Mouse (Mus musculus) hindbrain, embryonic 13.5 days (tissue): Measurements from ENCODE around the gene Dmd. TPM values are rescaled to one million over a fixed set of nuclear protein-coding genes. Genes with fewer than 3 reads are reported as not detected.

Experiments used
- ATAC-seq: fragments of 200-750 bp; cut with Nextera tagmentation; 2 replicates; pipeline ENCODE4 v1.8.0; 2017; ENCODE audit warnings: moderate TSS enrichment; ENCODE audit not compliant: low FRiP score
- H3K27ac ChIP-seq: fragments of 300-500 bp; sonication (generic); 2 replicates; pipeline ENCODE4 v1.5.1; 2015; ENCODE audit warnings: inconsistent platforms, mild to moderate bottlenecking, moderate library complexity
- H3K27me3 ChIP-seq: fragments of 300-500 bp; sonication (generic); 2 replicates; pipeline ENCODE4 v1.6.1; 2015; ENCODE audit warnings: mild to moderate bottlenecking, inconsistent platforms
- H3K36me3 ChIP-seq: fragments of 300-500 bp; sonication (generic); 2 replicates; pipeline ENCODE4 v1.6.1; 2015; ENCODE audit warnings: mild to moderate bottlenecking, inconsistent platforms
- H3K4me1 ChIP-seq: fragments of 300-500 bp; sonication (generic); replicated peaks from 2 replicates; pipeline ENCODE4 v1.6.1; 2015; ENCODE audit warnings: inconsistent platforms
- H3K4me2 ChIP-seq: fragments of 300-500 bp; sonication (generic); 2 replicates; pipeline ENCODE4 v1.6.1; 2015; ENCODE audit warnings: inconsistent platforms, mild to moderate bottlenecking, moderate library complexity
- H3K4me3 ChIP-seq: fragments of 300-500 bp; sonication (generic); 2 replicates; pipeline ENCODE4 v1.5.1; 2015; ENCODE audit warnings: mild to moderate bottlenecking, inconsistent platforms
- H3K9ac ChIP-seq: fragments of 300-500 bp; sonication (generic); 2 replicates; pipeline ENCODE4 v1.6.1; 2015; ENCODE audit warnings: mild to moderate bottlenecking, inconsistent platforms
- H3K9me3 ChIP-seq: fragments of 300-500 bp; sonication (generic); 2 replicates; pipeline ENCODE4 v1.6.1; 2016; ENCODE audit warnings: inconsistent platforms
- WGBS: fragments of 180-500 bp; shearing (Covaris S2); methylation state at CpG from one replicate; pipeline ENCODE4 v1.1.7; 2015; 5-methylcytosine and 5-hydroxymethylcytosine counted together
- polyA plus RNA-seq: library from polyadenylated mRNA; unstranded; fragments of >200 nt; fragmentation: Nextera tagmentation; extraction: Ambion mirVana; gene quantifications from 2 replicates; pipeline ENCODE4 v1.2.1, GENCODE M21; 2015

Gene Dmd
- polyA plus RNA-seq, 1 experiment from 2014 or later, result 26.4 TPM

DNA sequence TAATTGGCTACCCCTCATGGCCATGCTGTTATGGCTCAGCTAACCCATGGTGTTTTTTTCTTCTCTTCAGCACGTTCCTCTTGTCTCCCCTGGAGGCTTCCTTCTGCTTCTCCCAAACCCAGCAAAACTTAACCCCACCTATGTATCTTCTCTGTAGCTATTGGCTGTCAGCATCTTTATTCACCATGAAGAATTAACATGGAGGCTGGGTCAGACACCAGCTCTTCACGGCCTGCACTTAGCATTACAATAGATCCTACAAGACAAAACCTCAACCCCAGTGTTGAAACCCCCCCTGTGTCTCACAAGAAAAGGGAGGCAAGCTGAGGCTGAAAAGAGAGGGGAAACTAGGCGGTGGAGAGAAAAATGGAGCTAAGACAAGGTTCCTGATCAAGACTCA is 1494.3 kb downstream of the Dmd start:
- H3K4me1 ChIP-seq, result no peaks in the 10 kb centered on the region
- H3K4me3 ChIP-seq, result no peak overlapping the region
- H3K4me2 ChIP-seq, result no peak overlapping the region
- H3K27me3 ChIP-seq, result no peaks in the 10 kb centered on the region
- no peaks in the 10 kb centered on the region for H3K36me3 ChIP-seq
- ATAC-seq, result no peak
- no peak overlapping the region for H3K27ac ChIP-seq
- no peak overlapping the region for H3K9ac ChIP-seq
- WGBS, result 30% methylated on average over 3 of the region's 3 CpGs
- H3K9me3 ChIP-seq, result no peaks in the 10 kb centered on the region

DNA sequence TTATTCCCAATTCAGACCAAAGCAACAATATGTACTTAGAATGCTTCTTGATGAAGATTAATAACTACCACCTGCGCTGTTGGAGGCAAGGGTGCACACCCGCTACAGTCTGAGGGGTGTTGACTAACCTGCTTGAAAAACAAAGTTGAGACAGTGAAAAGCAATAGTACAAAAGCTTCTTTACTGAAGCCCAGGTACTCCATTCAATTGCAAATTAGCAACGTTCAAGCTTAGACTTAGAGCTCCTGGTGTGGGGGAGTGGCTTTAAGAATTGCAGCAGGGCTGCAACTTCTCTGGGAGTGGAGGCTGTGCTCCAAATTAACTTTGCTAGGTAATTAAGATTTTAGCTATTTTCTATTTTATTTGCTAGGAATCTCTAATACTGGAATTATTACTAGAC is 1495.3 kb downstream of the Dmd start:
- Histone ChIP-seq H3K27ac (no peak overlapping the region), H3K9me3 (no peaks in the 10 kb centered on the region), H3K4me2 (no peak overlapping the region), H3K4me3 (no peak overlapping the region), H3K36me3 (no peaks in the 10 kb centered on the region), H3K4me1 (no peaks in the 10 kb centered on the region), H3K27me3 (no peaks in the 10 kb centered on the region), H3K9ac (no peak overlapping the region)
- ATAC-seq, result no peak
- WGBS, result 46% methylated on average over 3 of the region's 3 CpGs

DNA sequence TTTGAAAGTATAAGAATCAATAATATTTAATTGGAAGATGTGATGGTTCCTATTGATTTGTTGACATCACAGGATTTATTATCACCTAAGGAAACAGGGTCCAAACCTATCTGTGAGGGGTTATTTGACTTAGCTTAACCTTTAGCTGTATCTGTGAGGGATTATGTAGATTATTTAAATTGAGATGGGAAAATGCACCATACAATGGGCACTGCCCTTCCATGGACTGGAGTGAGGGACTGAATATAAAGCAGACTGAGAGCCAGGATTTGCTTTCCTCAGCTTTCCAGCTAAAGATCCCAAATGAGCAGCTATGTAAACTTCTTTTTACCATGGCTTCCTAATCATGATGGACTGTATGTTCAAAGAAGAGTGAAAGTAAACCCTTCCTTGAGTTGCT is 1496.0 kb downstream of the Dmd start:
- Histone ChIP-seq H3K9me3 (no peaks in the 10 kb centered on the region), H3K4me3 (no peak overlapping the region), H3K4me2 (no peak overlapping the region), H3K9ac (no peak overlapping the region), H3K27ac (no peak overlapping the region), H3K36me3 (no peaks in the 10 kb centered on the region), H3K27me3 (no peaks in the 10 kb centered on the region), H3K4me1 (no peaks in the 10 kb centered on the region)
- ATAC-seq, result no peak

DNA sequence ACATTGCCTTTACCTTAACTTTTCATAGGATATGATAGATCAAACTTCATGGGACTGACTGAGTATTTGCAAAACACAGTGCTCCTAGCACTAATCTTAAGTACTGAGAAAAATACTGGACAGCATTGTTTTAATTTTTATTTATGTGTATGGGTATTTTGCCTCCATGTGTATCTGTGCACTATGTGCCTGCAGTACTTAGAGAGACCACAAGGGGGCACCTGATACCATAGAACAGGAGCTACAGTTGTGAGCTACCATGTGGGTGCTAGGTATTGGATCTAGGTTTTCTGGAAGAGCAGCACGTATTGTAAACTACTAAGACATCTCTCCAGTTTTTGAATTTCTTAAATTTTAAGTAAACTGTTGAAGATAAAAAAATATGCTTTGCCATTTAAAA is 1505.8 kb downstream of the Dmd start:
- H3K4me3 ChIP-seq, result no peak overlapping the region
- 93% methylated on average over 1 of the region's 1 CpGs for WGBS

DNA sequence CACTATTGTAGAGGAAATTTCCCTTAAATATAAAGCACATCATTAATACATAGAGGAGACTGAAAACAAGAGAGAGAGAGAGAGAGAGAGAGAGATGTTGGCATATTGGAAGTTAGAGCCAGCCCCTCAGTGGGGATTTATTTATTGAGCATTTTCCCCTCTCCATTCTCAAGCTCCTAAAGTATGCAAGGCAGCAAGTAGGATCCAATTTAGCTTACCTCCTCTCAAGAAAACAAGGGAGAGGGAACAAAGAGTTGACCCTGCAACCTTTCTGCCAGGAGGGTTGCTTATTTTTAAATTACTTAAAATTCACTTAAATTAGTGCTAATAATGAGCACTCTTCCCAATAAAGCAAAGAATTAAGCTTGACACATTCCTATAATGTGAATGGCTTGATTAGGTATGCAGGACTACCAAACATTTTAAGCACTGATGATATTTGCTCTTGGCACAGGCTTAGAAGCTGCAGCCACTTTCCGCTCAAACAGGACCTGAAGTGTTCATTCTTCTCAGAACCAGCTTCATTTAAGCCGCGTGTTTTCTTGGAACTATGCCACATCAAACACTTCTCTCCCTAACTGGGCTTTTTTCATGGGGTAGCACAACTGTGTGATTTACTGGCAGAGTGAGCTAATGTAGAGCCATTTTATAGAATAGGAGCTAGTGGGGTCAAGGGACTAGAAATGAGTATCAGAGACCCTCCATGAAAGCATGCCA is 1566.1 kb downstream of the Dmd start:
- no peaks in the 10 kb centered on the region for H3K27me3 ChIP-seq
- no peak overlapping the region for H3K4me2 ChIP-seq
- ATAC-seq, result no peak
- H3K36me3 ChIP-seq, result no peaks in the 10 kb centered on the region
- no peaks in the 10 kb centered on the region for H3K4me1 ChIP-seq
- 63% methylated on average over 3 of the region's 3 CpGs for WGBS
- H3K27ac ChIP-seq, result no peak overlapping the region
- no peak overlapping the region for H3K4me3 ChIP-seq
- no peaks in the 10 kb centered on the region for H3K9me3 ChIP-seq
- H3K9ac ChIP-seq, result no peak overlapping the region

More for the DNA sequence above, 1505.8 kb downstream of the Dmd start:
- no peak for ATAC-seq
- H3K4me2 ChIP-seq, result no peak overlapping the region
- no peak overlapping the region for H3K9ac ChIP-seq
- H3K9me3 ChIP-seq, result no peaks in the 10 kb centered on the region
- no peak overlapping the region for H3K27ac ChIP-seq
- no peaks in the 10 kb centered on the region for H3K36me3 ChIP-seq
- no peaks in the 10 kb centered on the region for H3K27me3 ChIP-seq
- H3K4me1 ChIP-seq, result no peaks in the 10 kb centered on the region

DNA sequence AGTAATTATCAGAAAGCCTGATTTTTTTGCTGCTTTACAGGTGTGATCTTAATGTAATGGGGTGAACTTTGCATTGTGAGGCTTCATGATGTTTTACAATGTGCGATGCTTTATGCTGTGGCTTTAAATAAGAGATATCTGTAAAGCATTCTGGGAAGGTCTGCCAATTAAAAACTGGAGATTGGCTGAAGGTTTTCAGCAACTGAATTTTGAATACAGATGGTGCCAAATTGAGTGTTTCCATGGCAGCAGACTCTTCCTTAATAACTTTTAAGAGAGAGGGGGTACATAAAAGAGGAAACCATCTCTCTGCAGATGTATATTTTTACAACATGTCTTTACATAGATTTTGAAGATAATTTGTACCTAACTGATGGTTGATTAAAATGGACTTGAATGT is 1603.3 kb downstream of the Dmd start:
- no peak overlapping the region for H3K4me2 ChIP-seq
- H3K9me3 ChIP-seq, result no peaks in the 10 kb centered on the region
- no peaks in the 10 kb centered on the region for H3K4me1 ChIP-seq
- H3K27me3 ChIP-seq, result no peaks in the 10 kb centered on the region
- 88% methylated on average over 1 of the region's 1 CpGs for WGBS
- H3K9ac ChIP-seq, result no peak overlapping the region
- H3K36me3 ChIP-seq, result no peaks in the 10 kb centered on the region
- H3K4me3 ChIP-seq, result no peak overlapping the region
- no peak for ATAC-seq
- no peak overlapping the region for H3K27ac ChIP-seq

DNA sequence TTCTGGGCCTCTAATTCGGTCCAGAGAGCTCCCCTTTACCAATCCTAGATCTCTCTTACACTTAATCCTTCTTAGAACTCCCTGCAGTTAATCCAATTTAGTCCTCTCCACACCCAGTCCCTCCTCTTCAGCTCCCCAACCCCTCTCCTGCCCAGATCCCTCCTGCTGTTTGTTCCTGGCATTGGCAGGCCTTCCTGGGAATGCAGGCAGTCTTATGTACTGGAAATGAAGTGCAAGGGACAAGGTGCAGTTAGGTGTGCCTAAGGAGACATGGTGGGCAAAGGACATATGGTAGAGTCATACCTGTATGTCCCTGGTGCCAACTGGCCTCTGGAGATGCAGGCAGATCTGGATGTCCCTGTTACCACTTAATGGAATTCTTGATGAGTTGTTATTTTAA is 1604.8 kb downstream of the Dmd start:
- WGBS, result 20% methylated on average over 1 of the region's 1 CpGs
- no peaks in the 10 kb centered on the region for H3K4me1 ChIP-seq
- no peaks in the 10 kb centered on the region for H3K9me3 ChIP-seq
- no peak overlapping the region for H3K9ac ChIP-seq
- no peak for ATAC-seq
- H3K4me2 ChIP-seq, result no peak overlapping the region
- H3K4me3 ChIP-seq, result no peak overlapping the region
- no peaks in the 10 kb centered on the region for H3K36me3 ChIP-seq
- H3K27me3 ChIP-seq, result no peaks in the 10 kb centered on the region
- H3K27ac ChIP-seq, result no peak overlapping the region

DNA sequence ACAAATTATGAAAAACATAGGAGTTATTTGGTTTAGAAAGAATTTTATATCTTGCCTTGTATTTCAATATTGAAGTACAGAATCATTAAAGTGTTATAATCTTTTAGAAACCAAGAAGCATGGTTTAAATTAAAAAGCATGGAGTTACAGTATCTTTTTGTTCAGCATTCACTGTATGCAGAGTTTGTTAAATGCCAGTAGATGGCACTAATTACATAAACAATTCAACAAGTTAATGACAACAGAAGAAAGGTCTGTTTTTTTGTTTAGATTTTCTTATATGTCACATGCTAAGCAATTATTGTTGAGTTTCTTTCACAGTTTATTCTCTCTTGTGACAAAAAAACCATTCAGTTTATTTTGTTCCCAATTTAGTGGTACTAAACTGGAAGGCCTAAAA is 1649.8 kb downstream of the Dmd start:
- Histone ChIP-seq H3K27me3 (no peaks in the 10 kb centered on the region), H3K4me1 (no peaks in the 10 kb centered on the region), H3K4me3 (no peak overlapping the region), H3K9me3 (no peaks in the 10 kb centered on the region), H3K9ac (no peak overlapping the region), H3K4me2 (no peak overlapping the region), H3K27ac (no peak overlapping the region), H3K36me3 (no peaks in the 10 kb centered on the region)
- ATAC-seq, result no peak

DNA sequence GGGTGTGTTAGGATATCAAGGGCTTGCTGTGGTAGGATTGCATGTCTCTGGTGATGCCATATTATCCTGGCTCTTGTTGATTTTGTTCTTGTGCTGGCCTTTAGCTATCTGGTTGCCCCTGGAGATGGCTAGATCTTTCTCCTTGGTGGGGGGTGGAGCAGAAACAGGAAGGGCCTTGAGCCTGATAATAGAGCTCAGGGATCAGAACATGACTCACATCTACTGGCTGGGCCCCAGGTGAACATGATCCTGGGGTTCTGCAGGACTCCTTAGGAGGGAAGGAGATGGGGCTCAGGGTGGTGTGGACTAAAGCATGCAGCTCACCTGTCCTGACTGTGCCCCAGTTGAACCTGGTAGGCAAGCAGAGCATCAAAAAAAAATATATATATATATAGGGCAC is 1691.8 kb downstream of the Dmd start:
- H3K9ac ChIP-seq, result no peak overlapping the region
- H3K27me3 ChIP-seq, result no peaks in the 10 kb centered on the region
- no peaks in the 10 kb centered on the region for H3K9me3 ChIP-seq
- no peaks in the 10 kb centered on the region for H3K36me3 ChIP-seq
- ATAC-seq, result no peak
- no peak overlapping the region for H3K4me2 ChIP-seq
- H3K27ac ChIP-seq, result no peak overlapping the region
- H3K4me3 ChIP-seq, result no peak overlapping the region
- H3K4me1 ChIP-seq, result no peaks in the 10 kb centered on the region

DNA sequence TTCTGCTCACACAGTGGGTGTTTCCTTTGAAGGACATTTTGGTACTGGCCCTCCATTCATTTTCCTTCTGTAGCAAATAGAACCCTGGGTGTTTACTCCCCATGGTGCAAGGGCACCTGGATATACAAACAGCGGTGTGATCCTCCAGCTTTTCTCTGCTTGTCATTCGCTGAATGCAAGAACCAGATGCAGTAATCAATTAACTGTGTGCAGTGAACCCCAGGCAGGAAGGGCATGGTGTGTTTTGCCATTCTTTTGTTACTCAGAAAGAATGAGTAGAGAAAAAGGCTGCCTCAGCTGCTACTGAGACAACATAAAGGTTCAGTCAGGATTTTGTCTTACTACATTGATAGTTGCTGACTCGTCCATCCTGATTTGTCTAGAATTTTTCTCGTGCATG is 1799.0 kb downstream of the Dmd start:
- WGBS, result 20% methylated on average over 4 of the region's 4 CpGs
- H3K4me1 ChIP-seq, result no peaks in the 10 kb centered on the region
- no peaks in the 10 kb centered on the region for H3K9me3 ChIP-seq

DNA sequence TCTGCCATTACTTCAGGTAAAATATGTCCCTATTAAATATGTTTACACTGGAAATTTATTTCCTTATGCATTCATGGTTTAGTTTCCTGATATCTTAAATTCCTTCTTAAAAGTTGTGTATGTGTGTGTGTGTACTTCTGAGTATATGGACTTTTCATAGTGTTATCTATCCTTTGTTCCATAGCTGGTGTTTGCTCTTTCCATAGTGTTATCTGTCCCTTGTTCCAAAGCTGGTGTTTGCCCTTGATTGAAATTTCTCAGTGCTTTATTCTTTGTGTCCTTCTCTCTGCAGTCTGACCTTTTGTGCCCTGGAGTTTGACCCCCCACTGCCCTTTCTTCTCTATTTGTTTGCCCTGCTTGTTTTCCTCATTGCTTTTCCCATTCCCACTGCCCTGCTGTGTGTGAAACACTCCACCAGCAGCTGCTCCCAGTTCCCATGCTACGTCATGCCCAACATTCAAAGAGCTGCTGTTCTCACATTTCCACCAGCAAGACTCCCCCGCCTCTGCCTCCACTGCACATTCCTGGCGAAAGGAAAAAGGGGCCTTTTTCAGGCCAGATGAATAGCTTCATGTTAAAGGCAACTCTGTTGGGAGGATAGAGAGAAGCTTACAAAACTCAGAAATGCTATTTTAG is 1911.5 kb downstream of the Dmd start:
- H3K9me3 ChIP-seq, result no peaks in the 10 kb centered on the region
- no peaks in the 10 kb centered on the region for H3K4me1 ChIP-seq
- ATAC-seq, result peak; percentile 82
- no peak overlapping the region for H3K4me2 ChIP-seq
- H3K27ac ChIP-seq, result no peak overlapping the region
- H3K4me3 ChIP-seq, result no peak overlapping the region
- 20% methylated on average over 3 of the region's 3 CpGs for WGBS
- no peak overlapping the region for H3K9ac ChIP-seq
- no peaks in the 10 kb centered on the region for H3K36me3 ChIP-seq
- H3K27me3 ChIP-seq, result 0 out of 2 replicates have a peak, but pooled peaks cover 3% of the 10 kb centered on the region

More for the DNA sequence above, 1799.0 kb downstream of the Dmd start:
- no peak for ATAC-seq
- Histone ChIP-seq H3K4me2 (no peak overlapping the region), H3K4me3 (no peak overlapping the region), H3K27me3 (no peaks in the 10 kb centered on the region), H3K9ac (no peak overlapping the region), H3K36me3 (no peaks in the 10 kb centered on the region), H3K27ac (no peak overlapping the region)

DNA sequence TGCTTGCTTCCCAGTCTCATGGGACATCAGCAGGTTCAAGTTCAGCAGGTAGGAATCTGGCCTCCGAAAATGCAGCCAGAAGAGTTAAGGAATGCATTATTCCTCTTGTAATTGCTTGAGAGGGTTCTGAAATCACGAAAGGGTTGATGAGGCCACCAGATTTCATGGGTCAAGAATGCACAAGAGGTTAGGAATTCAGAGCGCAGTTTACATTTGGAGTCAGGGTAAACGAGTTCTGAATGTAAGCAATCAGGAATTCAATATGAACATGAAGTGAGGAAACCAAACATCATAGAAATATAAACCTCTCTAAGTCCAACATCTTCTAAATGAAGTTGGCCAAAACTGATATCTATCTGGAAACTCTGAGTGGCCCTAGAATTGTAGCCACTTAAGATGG is 1924.4 kb downstream of the Dmd start:
- WGBS, result 68% methylated on average over 4 of the region's 4 CpGs
- Histone ChIP-seq H3K9me3 (no peaks in the 10 kb centered on the region), H3K36me3 (no peaks in the 10 kb centered on the region), H3K4me3 (no peak overlapping the region), H3K4me1 (no peaks in the 10 kb centered on the region), H3K27me3 (no peaks in the 10 kb centered on the region), H3K4me2 (no peak overlapping the region), H3K9ac (no peak overlapping the region), H3K27ac (no peak overlapping the region)
- ATAC-seq, result no peak

DNA sequence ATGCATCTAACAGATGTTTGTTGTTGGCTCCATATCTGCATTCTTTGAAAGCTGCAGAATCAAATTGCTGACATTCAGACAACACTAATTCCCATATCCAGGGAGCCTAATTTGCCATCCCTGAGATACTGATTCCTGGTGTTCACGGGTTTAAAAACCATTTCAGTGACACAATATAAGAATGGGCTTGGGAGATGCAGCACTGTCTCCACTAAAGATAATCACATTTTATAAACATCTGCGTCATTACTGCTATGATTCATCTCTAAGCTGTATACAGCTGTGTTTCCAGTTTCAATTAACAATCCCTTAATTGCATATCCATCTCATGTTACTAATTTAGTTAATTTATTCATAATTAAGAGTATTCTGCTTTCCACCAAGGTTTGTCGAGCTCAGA is 1929.5 kb downstream of the Dmd start:
- no peak overlapping the region for H3K4me3 ChIP-seq
- H3K4me1 ChIP-seq, result no peaks in the 10 kb centered on the region
- 49% methylated on average over 3 of the region's 3 CpGs for WGBS
- no peak overlapping the region for H3K9ac ChIP-seq
- no peaks in the 10 kb centered on the region for H3K27me3 ChIP-seq
- ATAC-seq, result peak; percentile 68; the same call in 1 of the 2 replicates
- no peaks in the 10 kb centered on the region for H3K9me3 ChIP-seq
- no peak overlapping the region for H3K4me2 ChIP-seq
- H3K27ac ChIP-seq, result no peak overlapping the region
- no peaks in the 10 kb centered on the region for H3K36me3 ChIP-seq
